Mouse (Mus musculus): ENCODE data around the gene Fggy. TPM values are rescaled to one million over a fixed set of nuclear protein-coding genes. Genes with fewer than 3 reads are reported as not detected.

Gene Fggy
- polyA plus RNA-seq, 1 experiment from 2014 or later: 6.4 TPM

DNA sequence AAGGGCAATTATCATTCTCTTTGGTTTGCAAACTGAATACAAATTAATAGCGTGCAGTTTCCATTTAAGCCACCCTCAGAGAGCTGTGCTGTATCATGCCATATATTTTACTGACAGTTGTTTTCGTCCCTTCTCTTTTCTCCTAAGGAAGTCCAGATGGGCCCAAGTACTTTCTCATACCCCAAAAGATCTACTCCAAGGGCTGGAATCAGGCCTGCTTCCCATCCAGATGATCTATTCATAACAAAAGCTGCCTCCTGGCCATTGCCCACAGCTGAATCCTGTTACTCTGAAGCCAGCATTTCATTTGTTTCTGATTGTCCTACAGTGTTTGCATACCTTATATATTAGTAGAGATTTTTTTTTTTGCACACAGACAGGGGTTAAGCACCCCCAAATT, 231.6 kb downstream of the Fggy start:
- no peaks in the 10 kb centered on the region for H3K9me3 ChIP-seq (replicated peaks; ENCODE audit: control insufficient read depth, low read length)
- no peaks in the 10 kb centered on the region for H3K27me3 ChIP-seq (ENCODE audit: control insufficient read depth, insufficient read depth, low read length)
- H3K4me1 ChIP-seq (ENCODE audit: control insufficient read depth, insufficient read depth, low read length): peaks cover under 1% of the 10 kb centered on the region; the same call in 1 of the 2 replicates
- no peak overlapping the region for H3K4me2 ChIP-seq (ENCODE audit: low read depth, low read length)
- no peak overlapping the region for H3K27ac ChIP-seq (ENCODE audit: low read length)
- no peak overlapping the region for H3K4me3 ChIP-seq (ENCODE audit: low read length)
- ATAC-seq (replicated peaks; ENCODE audit: extremely low read depth, insufficient read depth, low FRiP score): no peak
- no peaks in the 10 kb centered on the region for H3K36me3 ChIP-seq (ENCODE audit: control insufficient read depth, insufficient read depth)
- WGBS: 75% methylated on average over 2 of the region's 2 CpGs
- no peak overlapping the region for H3K9ac ChIP-seq (ENCODE audit: low read length)

DNA sequence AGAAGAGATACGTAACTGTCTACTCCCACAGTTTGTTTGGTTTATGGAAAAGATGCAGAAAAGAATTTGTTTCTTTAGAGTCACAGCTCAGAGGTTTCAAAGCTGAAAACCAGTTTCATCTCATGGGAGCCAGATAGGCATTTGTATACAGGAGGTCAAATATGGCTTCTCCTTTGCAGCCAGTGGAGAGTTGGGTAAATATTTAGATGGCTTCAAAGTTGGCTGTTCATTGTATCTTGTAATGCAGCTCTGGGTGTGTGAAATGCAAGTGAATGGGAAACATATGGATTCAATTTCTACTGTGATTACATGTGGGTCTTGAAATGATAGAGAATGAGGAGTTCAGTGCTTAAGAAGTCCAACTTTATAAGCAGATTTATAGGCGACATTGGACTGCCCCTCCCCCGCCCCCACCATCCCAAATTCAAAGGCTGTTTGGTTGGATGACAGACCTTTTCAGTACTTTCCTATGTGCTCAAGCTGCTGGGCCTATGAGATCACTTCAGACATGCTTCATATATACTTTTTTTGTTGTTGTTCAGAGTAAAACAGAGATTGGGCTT, 234.7 kb downstream of the Fggy start:
- ATAC-seq (replicated peaks; ENCODE audit: extremely low read depth, insufficient read depth, low FRiP score): no peak
- 72% methylated on average over 3 of the region's 3 CpGs for WGBS
- Histone ChIP-seq H3K4me3 (ENCODE audit: low read length) (no peak overlapping the region), H3K9ac (ENCODE audit: low read length) (no peak overlapping the region), H3K9me3 (replicated peaks; ENCODE audit: control insufficient read depth, low read length) (no peaks in the 10 kb centered on the region), H3K36me3 (ENCODE audit: control insufficient read depth, insufficient read depth) (no peaks in the 10 kb centered on the region), H3K4me1 (ENCODE audit: control insufficient read depth, insufficient read depth, low read length) (peaks cover 7% of the 10 kb centered on the region), H3K4me2 (ENCODE audit: low read depth, low read length) (no peak overlapping the region), H3K27ac (ENCODE audit: low read length) (no peak overlapping the region), H3K27me3 (ENCODE audit: control insufficient read depth, insufficient read depth, low read length) (no peaks in the 10 kb centered on the region)

DNA sequence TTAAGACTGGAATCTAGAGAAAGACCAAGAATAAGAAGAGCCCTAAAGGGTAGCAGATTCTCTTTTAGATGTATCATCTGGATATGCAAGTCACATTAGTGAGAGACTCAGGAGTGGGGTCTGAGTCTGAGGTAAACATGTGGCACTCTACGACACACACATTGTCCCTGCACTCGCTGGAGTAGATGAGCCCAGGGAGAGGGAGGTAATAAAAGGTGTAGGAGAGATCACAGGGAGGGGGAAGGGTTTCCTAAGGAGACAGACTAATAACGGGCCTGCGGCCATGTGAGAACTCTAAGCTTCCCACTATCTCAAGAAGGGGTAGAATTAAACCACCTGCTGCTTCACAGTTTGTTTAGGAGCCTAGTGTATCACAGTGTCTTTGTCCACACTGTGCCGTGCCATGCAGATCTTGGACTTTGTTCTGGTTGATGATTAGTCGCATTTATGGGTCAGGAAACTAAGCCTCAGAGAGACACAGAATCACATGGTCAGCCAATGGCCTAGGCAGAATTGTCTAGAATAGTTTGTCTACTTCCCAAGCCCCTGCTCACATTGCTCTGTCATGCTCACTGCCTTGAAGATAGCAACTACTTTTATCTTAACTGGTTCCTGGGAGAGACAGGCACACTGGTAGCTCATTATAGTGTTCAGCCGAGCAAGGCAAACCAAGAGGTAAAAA, 236.5 kb downstream of the Fggy start:
- Histone ChIP-seq H3K27me3 (ENCODE audit: control insufficient read depth, insufficient read depth, low read length) (no peaks in the 10 kb centered on the region), H3K9ac (ENCODE audit: low read length) (no peak overlapping the region), H3K27ac (ENCODE audit: low read length) (no peak overlapping the region), H3K4me3 (ENCODE audit: low read length) (no peak overlapping the region), H3K4me2 (ENCODE audit: low read depth, low read length) (no peak overlapping the region), H3K4me1 (ENCODE audit: control insufficient read depth, insufficient read depth, low read length) (peaks cover 7% of the 10 kb centered on the region), H3K9me3 (replicated peaks; ENCODE audit: control insufficient read depth, low read length) (no peaks in the 10 kb centered on the region), H3K36me3 (ENCODE audit: control insufficient read depth, insufficient read depth) (no peaks in the 10 kb centered on the region)
- 55% methylated on average over 7 of the region's 7 CpGs for WGBS
- ATAC-seq (replicated peaks; ENCODE audit: extremely low read depth, insufficient read depth, low FRiP score): no peak

DNA sequence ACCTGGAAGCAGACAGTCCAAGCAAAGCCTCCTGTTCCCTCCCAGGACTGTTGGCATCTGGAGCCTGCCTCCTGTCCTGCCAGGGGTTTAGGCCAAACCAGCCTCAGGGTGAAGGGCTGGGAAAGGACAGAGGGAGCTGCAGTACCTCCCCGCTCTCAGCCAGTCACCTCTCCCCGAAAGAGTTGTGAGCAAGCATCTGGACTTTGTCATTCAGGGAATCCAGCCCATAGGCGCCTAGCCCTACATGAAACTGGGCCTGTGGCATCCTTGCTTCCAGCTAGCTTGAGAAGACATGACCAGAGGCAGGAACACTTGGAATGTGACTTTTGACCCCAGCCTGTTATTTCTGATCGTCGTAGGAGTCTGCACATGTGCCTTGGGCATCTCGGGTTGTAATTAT, 237.3 kb downstream of the Fggy start:
- no peaks in the 10 kb centered on the region for H3K36me3 ChIP-seq (ENCODE audit: control insufficient read depth, insufficient read depth)
- no peak overlapping the region for H3K27ac ChIP-seq (ENCODE audit: low read length)
- ATAC-seq (replicated peaks; ENCODE audit: extremely low read depth, insufficient read depth, low FRiP score): 0 out of 2 replicates have a peak, but pooled peaks have one; percentile 28

DNA sequence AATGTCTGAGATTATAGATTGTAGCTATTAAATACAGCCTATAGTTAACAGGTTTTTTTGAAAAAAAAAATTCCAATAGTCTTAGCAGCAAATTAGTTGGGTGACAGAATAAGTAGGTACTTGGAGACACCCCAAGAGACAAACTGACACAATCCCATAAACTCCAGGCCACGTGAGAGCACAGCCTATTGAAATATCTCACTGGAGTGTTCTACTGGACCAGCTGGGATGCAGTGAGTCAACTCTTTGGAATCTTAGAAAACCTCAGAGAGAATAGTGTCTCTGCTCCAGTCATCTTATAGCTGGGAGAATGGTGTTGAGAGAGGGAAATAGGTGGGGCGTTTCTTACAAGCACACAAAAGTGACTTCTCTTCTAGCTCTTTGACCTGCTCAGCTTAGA, 238.0 kb downstream of the Fggy start:
- Histone ChIP-seq H3K4me1 (ENCODE audit: control insufficient read depth, insufficient read depth, low read length) (peaks cover 7% of the 10 kb centered on the region), H3K4me3 (ENCODE audit: low read length) (no peak overlapping the region), H3K9me3 (replicated peaks; ENCODE audit: control insufficient read depth, low read length) (no peaks in the 10 kb centered on the region), H3K9ac (ENCODE audit: low read length) (no peak overlapping the region), H3K36me3 (ENCODE audit: control insufficient read depth, insufficient read depth) (no peaks in the 10 kb centered on the region), H3K4me2 (ENCODE audit: low read depth, low read length) (no peak overlapping the region), H3K27ac (ENCODE audit: low read length) (no peak overlapping the region), H3K27me3 (ENCODE audit: control insufficient read depth, insufficient read depth, low read length) (no peaks in the 10 kb centered on the region)
- 58% methylated on average over 2 of the region's 2 CpGs for WGBS
- no peak for ATAC-seq (replicated peaks; ENCODE audit: extremely low read depth, insufficient read depth, low FRiP score)

More for the DNA sequence above, 237.3 kb downstream of the Fggy start:
- no peak overlapping the region for H3K4me2 ChIP-seq (ENCODE audit: low read depth, low read length)
- H3K9me3 ChIP-seq (replicated peaks; ENCODE audit: control insufficient read depth, low read length): no peaks in the 10 kb centered on the region
- no peaks in the 10 kb centered on the region for H3K27me3 ChIP-seq (ENCODE audit: control insufficient read depth, insufficient read depth, low read length)
- peaks cover 7% of the 10 kb centered on the region for H3K4me1 ChIP-seq (ENCODE audit: control insufficient read depth, insufficient read depth, low read length)
- H3K4me3 ChIP-seq (ENCODE audit: low read length): no peak overlapping the region
- WGBS: 37% methylated on average over 6 of the region's 6 CpGs
- no peak overlapping the region for H3K9ac ChIP-seq (ENCODE audit: low read length)

DNA sequence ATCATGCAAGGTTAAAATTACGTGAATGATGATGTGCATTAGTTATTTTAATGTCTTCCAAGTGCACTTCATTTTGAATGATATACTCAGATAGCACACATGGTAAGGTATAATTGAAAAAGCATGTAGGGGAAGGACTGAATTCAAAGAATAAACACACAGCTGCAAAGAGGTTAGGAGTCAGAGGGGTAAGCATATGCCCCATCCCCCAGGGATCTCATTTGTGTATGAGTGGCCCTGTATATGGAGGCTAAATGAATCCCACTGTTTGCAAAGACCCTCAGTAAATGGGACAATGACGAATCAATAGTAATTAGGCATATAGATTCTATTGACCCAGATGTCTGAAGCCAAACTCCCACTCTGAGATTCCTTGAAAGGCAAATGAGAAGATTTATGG, 262.3 kb downstream of the Fggy start:
- no peak for ATAC-seq (replicated peaks; ENCODE audit: extremely low read depth, insufficient read depth, low FRiP score)
- Histone ChIP-seq H3K4me2 (ENCODE audit: low read depth, low read length) (no peak overlapping the region), H3K36me3 (ENCODE audit: control insufficient read depth, insufficient read depth) (no peaks in the 10 kb centered on the region), H3K27me3 (ENCODE audit: control insufficient read depth, insufficient read depth, low read length) (no peaks in the 10 kb centered on the region), H3K4me1 (ENCODE audit: control insufficient read depth, insufficient read depth, low read length) (no peaks in the 10 kb centered on the region), H3K9me3 (replicated peaks; ENCODE audit: control insufficient read depth, low read length) (no peaks in the 10 kb centered on the region), H3K27ac (ENCODE audit: low read length) (no peak overlapping the region), H3K4me3 (ENCODE audit: low read length) (no peak overlapping the region), H3K9ac (ENCODE audit: low read length) (no peak overlapping the region)
- WGBS: 77% methylated on average over 2 of the region's 2 CpGs

DNA sequence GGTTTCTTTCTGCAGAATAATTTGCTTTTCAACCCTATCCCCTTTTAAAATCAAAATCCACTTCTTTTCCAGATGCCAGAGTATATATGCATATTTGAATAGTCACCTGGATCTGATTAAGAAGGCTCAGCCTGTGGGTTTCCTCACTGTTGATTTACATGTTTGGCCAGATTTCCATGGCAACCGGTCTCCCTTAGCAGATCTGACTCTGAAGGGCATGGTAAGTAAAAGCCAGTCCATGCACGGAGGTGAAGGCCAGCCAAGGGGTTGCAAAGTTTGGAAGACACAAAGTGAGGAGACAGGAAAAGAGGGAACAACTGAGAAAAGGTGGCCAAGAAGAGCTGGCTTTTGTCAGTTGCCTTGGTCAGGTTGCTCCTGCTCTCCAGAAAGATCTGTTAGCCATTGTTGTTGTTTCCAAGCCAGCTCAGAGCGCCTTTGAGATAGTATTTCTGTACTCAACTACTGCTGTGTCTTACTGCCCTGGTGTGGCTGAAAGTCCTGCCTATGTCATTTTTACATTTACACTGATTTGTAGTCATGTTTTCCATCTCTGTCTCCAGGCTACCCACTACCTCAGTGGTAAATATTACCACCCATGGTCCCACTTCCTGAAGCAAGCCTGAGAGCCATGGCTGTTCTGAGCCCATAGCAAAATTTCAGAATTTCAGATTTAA, 264.7 kb downstream of the Fggy start:
- WGBS: 69% methylated on average over 3 of the region's 3 CpGs
- H3K36me3 ChIP-seq (ENCODE audit: control insufficient read depth, insufficient read depth): no peaks in the 10 kb centered on the region
- H3K4me2 ChIP-seq (ENCODE audit: low read depth, low read length): no peak overlapping the region

DNA sequence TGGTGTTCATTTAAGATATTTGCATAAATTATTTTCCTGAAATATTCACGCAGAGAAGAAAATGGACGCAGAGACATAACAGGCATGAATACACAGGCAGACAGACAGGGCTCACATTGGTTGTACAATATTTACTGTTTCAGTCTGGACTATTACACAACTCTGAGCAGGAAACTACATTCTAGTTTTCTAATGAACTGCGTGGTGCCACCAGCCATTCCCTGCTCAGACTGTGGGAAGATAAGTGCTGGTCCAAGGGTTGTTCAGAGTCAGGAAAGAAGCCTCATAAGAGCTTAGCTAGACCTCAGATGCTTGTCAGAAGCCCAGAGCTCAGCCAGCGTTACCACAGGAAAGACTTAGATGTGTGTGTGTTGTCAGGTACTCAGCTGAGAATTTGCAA, 270.9 kb downstream of the Fggy start:
- Histone ChIP-seq H3K4me3 (ENCODE audit: low read length) (no peak overlapping the region), H3K4me1 (ENCODE audit: control insufficient read depth, insufficient read depth, low read length) (no peaks in the 10 kb centered on the region), H3K27me3 (ENCODE audit: control insufficient read depth, insufficient read depth, low read length) (no peaks in the 10 kb centered on the region), H3K9ac (ENCODE audit: low read length) (no peak overlapping the region), H3K27ac (ENCODE audit: low read length) (no peak overlapping the region), H3K9me3 (replicated peaks; ENCODE audit: control insufficient read depth, low read length) (no peaks in the 10 kb centered on the region), H3K36me3 (ENCODE audit: control insufficient read depth, insufficient read depth) (no peaks in the 10 kb centered on the region), H3K4me2 (ENCODE audit: low read depth, low read length) (no peak overlapping the region)
- 86% methylated on average over 4 of the region's 4 CpGs for WGBS
- ATAC-seq (replicated peaks; ENCODE audit: extremely low read depth, insufficient read depth, low FRiP score): no peak

More for the DNA sequence above, 264.7 kb downstream of the Fggy start:
- no peak for ATAC-seq (replicated peaks; ENCODE audit: extremely low read depth, insufficient read depth, low FRiP score)
- Histone ChIP-seq H3K9me3 (replicated peaks; ENCODE audit: control insufficient read depth, low read length) (no peaks in the 10 kb centered on the region), H3K4me3 (ENCODE audit: low read length) (no peak overlapping the region), H3K27me3 (ENCODE audit: control insufficient read depth, insufficient read depth, low read length) (no peaks in the 10 kb centered on the region), H3K9ac (ENCODE audit: low read length) (no peak overlapping the region), H3K4me1 (ENCODE audit: control insufficient read depth, insufficient read depth, low read length) (no peaks in the 10 kb centered on the region), H3K27ac (ENCODE audit: low read length) (no peak overlapping the region)

DNA sequence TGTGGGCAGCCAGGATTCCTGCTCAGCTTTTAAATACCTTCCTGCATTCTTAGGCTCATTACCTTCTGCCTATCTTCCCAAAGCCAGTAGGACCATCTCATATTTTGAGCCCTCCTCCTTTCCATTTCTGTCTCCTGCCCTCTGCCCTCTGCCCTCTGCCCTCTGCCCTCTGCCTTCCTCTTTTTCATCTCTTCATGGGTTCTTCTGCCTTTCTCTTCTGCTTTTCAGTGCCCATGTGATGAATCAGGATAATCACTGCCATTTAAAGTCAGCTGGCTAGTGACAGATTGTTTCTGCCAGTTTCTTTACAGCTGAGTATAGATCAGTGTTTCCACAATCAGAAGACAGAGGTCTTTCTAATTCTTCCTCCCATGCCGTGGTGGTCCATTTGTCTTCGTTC, 273.0 kb downstream of the Fggy start:
- Histone ChIP-seq H3K4me3 (ENCODE audit: low read length) (no peak overlapping the region), H3K4me2 (ENCODE audit: low read depth, low read length) (no peak overlapping the region), H3K27ac (ENCODE audit: low read length) (no peak overlapping the region), H3K9ac (ENCODE audit: low read length) (no peak overlapping the region), H3K36me3 (ENCODE audit: control insufficient read depth, insufficient read depth) (no peaks in the 10 kb centered on the region), H3K27me3 (ENCODE audit: control insufficient read depth, insufficient read depth, low read length) (no peaks in the 10 kb centered on the region), H3K9me3 (replicated peaks; ENCODE audit: control insufficient read depth, low read length) (no peaks in the 10 kb centered on the region), H3K4me1 (ENCODE audit: control insufficient read depth, insufficient read depth, low read length) (no peaks in the 10 kb centered on the region)
- WGBS: 86% methylated on average over 2 of the region's 2 CpGs
- ATAC-seq (replicated peaks; ENCODE audit: extremely low read depth, insufficient read depth, low FRiP score): no peak

Data from heart, embryonic 16.5 days (tissue).